Mouse (Mus musculus): Measurements from ENCODE around the gene Nkd1.

- no peak for TF ChIP-seq CTCF (IDR thresholded peaks at IDR 0.05; ENCODE audit: borderline replicate concordance, insufficient read depth, low read depth, low read length)
- no peak for TF ChIP-seq POLR2A (IDR thresholded peaks at IDR 0.05; ENCODE audit: borderline replicate concordance, insufficient read depth, low read length)
These were observed 624 bp downstream of the Nkd1 start for GRCm38 (mm10) chr8:88521541-88522414.
